Mouse (Mus musculus): ENCODE measurements around the gene Mrpl44. TPM values are rescaled to one million over a fixed set of nuclear protein-coding genes. Genes with fewer than 3 reads are reported as not detected.

The Mrpl44 gene
- polyA plus RNA-seq, 1 experiment, result 7.4 TPM

DNA sequence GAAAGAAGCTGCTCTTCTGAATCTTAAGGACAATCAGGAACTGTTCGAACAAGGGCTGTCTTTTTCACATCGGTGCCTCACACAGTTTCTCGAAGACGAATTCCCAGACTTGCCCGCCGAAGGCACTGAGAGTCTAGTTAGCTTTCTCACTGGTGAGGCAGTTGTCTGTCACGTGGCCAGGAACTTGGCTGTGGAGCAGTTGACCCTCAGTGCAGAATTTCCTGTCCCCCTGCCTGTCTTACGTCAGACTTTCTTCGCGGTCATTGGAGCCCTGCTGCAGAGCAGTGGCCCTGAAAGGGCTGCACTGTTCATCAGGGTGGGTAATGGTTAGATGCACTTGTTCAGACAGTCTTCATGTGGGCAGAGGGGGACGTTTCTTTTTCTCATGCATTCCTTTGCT is 2.2 kb downstream of the Mrpl44 start:
- no peak for DNase-seq (ENCODE audit: low read depth in 1 of 2, low spot score in 2 of 2)
- H3K36me3 ChIP-seq (ENCODE audit: control insufficient read depth, insufficient read depth, low read length), result peaks cover 31% of the 10 kb centered on the region
- H3K4me1 ChIP-seq (ENCODE audit: control insufficient read depth, insufficient read depth, insufficient read length), result peaks cover 2% of the 10 kb centered on the region; the same call in 1 of the 2 replicates
- no peak overlapping the region for H3K4me3 ChIP-seq (ENCODE audit: extremely low read depth, insufficient read depth, insufficient read length)
- H3K27ac ChIP-seq (ENCODE audit: insufficient read depth, low read length), result no peak overlapping the region
- TF ChIP-seq POLR2A (IDR thresholded peaks at IDR 0.05; ENCODE audit: low read depth, low read length) (no peak), CTCF (IDR thresholded peaks at IDR 0.05; ENCODE audit: extremely low read depth, insufficient read depth, insufficient read length, insufficient replicate concordance) (no peak)
- H3K27me3 ChIP-seq (ENCODE audit: control insufficient read depth, insufficient read depth, low read length), result no peaks in the 10 kb centered on the region
- 85% methylated on average over 11 of the region's 11 CpGs for WGBS

DNA sequence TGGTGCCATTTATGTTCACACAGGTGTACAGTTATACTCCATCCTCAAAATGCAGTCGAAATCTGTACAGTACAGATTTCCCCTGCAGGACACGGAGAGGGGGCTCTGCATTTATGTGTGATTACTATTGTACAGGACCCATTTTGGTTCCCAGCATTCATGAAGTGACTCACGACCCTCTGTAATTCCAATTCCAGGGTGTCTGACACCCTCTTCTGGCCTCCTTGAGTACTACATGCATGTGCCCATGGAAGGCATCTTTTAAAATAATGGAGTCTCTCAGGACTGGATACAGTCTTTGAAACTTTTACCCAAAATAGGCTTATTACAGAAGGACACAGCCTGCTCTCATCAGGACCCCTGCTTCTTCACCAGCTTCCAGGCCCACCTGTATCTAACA is 6.6 kb downstream of the Mrpl44 start:
- DNase-seq (ENCODE audit: low read depth in 1 of 2, low spot score in 2 of 2), result no peak
- Histone ChIP-seq H3K36me3 (ENCODE audit: control insufficient read depth, insufficient read depth, low read length) (peaks cover 33% of the 10 kb centered on the region), H3K27me3 (ENCODE audit: control insufficient read depth, insufficient read depth, low read length) (no peaks in the 10 kb centered on the region), H3K4me1 (ENCODE audit: control insufficient read depth, insufficient read depth, insufficient read length) (no peaks in the 10 kb centered on the region), H3K27ac (ENCODE audit: insufficient read depth, low read length) (no peak overlapping the region), H3K4me3 (ENCODE audit: extremely low read depth, insufficient read depth, insufficient read length) (no peak overlapping the region)
- TF ChIP-seq POLR2A (IDR thresholded peaks at IDR 0.05; ENCODE audit: low read depth, low read length) (no peak), CTCF (IDR thresholded peaks at IDR 0.05; ENCODE audit: extremely low read depth, insufficient read depth, insufficient read length, insufficient replicate concordance) (peak; percentile 19; the same call in 1 of the 2 replicates)
- WGBS, result 93% methylated on average over 3 of the region's 3 CpGs

DNA sequence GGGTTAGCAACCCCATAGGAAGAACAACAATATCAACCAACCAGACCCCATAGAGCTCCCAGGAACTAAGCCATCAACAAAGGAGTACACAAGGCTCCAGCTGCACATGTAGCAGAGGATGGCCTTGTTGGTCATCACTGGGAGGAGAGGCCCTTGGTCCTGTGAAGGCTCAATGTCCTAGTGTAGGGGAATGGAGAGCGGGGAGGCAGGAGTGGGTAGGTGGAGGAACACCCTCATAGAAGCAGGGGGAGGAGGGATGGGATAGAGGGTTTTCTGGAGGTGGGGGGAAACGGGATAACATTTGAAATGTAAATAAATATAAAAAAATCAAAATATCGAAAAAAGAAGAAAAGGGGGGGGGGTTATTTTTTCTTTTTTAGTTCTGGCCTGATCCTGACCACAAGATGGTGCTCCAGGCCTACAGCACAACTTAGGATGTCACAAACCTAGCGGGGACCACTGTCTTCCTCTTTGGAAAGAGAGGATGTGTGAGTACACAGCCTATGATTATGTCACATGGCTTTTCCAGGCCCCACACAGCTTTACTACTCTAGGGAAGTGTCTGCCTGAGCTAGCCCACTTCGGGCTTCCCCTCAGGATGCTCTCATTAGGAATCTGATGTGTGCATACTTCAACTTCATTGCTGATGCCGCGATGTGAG is 10.6 kb downstream of the Mrpl44 start:
- WGBS, result 68% methylated on average over 7 of the region's 7 CpGs
- Histone ChIP-seq H3K27me3 (ENCODE audit: control insufficient read depth, insufficient read depth, low read length) (no peaks in the 10 kb centered on the region), H3K27ac (ENCODE audit: insufficient read depth, low read length) (no peak overlapping the region), H3K36me3 (ENCODE audit: control insufficient read depth, insufficient read depth, low read length) (peaks cover 14% of the 10 kb centered on the region), H3K4me3 (ENCODE audit: extremely low read depth, insufficient read depth, insufficient read length) (no peak overlapping the region), H3K4me1 (ENCODE audit: control insufficient read depth, insufficient read depth, insufficient read length) (no peaks in the 10 kb centered on the region)
- TF ChIP-seq POLR2A (IDR thresholded peaks at IDR 0.05; ENCODE audit: low read depth, low read length), result no peak
- peak; percentile 24; the same call in 1 of the 2 replicates for TF ChIP-seq CTCF (IDR thresholded peaks at IDR 0.05; ENCODE audit: extremely low read depth, insufficient read depth, insufficient read length, insufficient replicate concordance)
- no peak for DNase-seq (ENCODE audit: low read depth in 1 of 2, low spot score in 2 of 2)

DNA sequence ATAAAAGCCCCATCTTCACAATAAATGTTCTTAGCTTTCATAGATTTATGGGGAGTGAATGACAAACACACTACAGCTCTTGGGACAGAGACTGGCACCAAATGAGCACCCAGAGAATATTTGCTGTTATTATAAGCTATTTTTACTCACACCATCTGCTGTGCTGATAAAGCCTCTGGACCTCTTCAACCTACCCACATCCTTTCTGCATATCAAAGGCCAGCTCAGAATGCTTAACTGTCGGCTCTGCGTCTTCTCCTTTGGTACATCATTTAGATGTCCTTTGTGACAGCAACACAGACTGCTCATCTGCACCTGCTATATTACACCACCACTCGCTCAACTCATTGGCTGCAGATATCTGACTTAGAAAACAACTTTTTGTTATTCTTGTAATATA is 21.3 kb downstream of the Mrpl44 start:
- TF ChIP-seq CTCF (IDR thresholded peaks at IDR 0.05; ENCODE audit: extremely low read depth, insufficient read depth, insufficient read length, insufficient replicate concordance) (no peak), POLR2A (IDR thresholded peaks at IDR 0.05; ENCODE audit: low read depth, low read length) (no peak)

DNA sequence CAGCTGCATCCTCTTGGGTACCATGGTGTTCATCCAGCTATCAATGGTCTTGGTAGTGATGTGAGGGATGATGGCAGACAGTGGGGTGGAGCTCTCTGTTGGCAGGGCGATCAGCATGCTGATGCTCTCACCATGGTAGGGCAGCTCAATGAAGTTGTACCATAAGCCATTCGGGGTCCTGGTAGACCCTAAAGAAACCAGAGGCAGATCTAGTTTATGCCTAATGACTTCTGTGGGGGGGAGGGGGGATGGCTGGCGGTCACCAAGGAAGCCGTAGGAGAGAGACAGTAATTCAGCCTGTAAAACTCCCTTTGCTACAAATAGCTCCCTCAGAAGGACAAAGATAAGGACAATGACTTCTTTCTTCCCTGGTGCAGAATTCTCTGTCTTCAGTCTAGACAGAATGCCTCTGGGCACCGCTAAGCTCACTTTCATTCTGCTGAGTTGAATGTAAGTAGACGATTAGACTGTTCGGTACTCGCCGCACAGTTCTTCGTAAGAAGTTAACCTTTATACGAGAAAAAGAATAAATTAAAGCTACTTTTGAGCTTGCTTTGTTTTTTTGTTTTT is 27.1 kb downstream of the Mrpl44 start:
- H3K4me3 ChIP-seq (ENCODE audit: extremely low read depth, insufficient read depth, insufficient read length), result no peak overlapping the region
- WGBS, result 89% methylated on average over 11 of the region's 11 CpGs
- H3K27ac ChIP-seq (ENCODE audit: insufficient read depth, low read length), result no peak overlapping the region
- no peaks in the 10 kb centered on the region for H3K4me1 ChIP-seq (ENCODE audit: control insufficient read depth, insufficient read depth, insufficient read length)
- no peaks in the 10 kb centered on the region for H3K36me3 ChIP-seq (ENCODE audit: control insufficient read depth, insufficient read depth, low read length)
- DNase-seq (ENCODE audit: low read depth in 1 of 2, low spot score in 2 of 2), result no peak
- no peaks in the 10 kb centered on the region for H3K27me3 ChIP-seq (ENCODE audit: control insufficient read depth, insufficient read depth, low read length)
- TF ChIP-seq CTCF (IDR thresholded peaks at IDR 0.05; ENCODE audit: extremely low read depth, insufficient read depth, insufficient read length, insufficient replicate concordance) (no peak), POLR2A (IDR thresholded peaks at IDR 0.05; ENCODE audit: low read depth, low read length) (no peak)

More for the DNA sequence above, 21.3 kb downstream of the Mrpl44 start:
- H3K4me3 ChIP-seq (ENCODE audit: extremely low read depth, insufficient read depth, insufficient read length), result no peak overlapping the region
- WGBS, result 45% methylated on average over 3 of the region's 3 CpGs
- no peaks in the 10 kb centered on the region for H3K27me3 ChIP-seq (ENCODE audit: control insufficient read depth, insufficient read depth, low read length)
- H3K36me3 ChIP-seq (ENCODE audit: control insufficient read depth, insufficient read depth, low read length), result no peaks in the 10 kb centered on the region
- H3K4me1 ChIP-seq (ENCODE audit: control insufficient read depth, insufficient read depth, insufficient read length), result no peaks in the 10 kb centered on the region
- no peak overlapping the region for H3K27ac ChIP-seq (ENCODE audit: insufficient read depth, low read length)
- no peak for DNase-seq (ENCODE audit: low read depth in 1 of 2, low spot score in 2 of 2)

DNA sequence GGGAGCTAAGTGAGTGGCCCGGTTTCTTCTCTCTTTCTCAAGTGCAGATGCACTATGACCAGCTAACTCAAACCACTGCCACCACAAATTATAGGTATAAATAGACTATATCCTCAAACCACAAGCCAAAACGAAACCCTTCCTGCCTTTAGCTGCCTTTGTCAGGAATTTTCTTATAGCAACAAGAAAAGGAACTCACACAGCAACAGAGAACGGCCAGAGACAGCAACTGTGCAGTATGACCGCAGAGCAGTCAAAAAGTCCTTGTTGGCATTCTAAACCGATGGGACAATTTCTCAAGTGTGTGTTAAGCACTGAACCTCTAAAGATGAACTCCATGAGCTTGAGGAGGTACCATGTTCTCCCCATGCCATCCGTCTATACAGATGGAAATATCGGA is 27.8 kb downstream of the Mrpl44 start:
- no peak overlapping the region for H3K4me3 ChIP-seq (ENCODE audit: extremely low read depth, insufficient read depth, insufficient read length)
- H3K27me3 ChIP-seq (ENCODE audit: control insufficient read depth, insufficient read depth, low read length), result no peaks in the 10 kb centered on the region
- H3K36me3 ChIP-seq (ENCODE audit: control insufficient read depth, insufficient read depth, low read length), result no peaks in the 10 kb centered on the region

DNA sequence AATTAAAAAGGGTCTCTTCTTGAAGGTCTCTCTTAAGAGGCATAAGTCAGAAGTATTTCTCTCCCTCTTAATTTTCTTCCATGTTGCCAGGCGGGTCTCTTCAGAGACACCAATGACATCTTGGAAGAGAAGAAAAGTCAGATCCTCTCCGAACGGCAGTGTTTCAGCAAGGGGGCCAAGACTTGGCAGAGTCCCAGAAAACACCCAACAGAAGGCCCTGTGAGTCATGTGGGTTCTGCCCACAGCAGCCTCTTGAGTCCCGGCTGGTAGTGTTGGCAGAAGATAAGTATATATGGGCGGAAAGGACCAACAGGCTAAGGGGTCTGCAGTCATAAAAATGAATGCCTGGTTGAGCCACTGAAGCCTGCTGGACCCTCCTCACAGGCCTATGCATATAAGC is 31.0 kb downstream of the Mrpl44 start:
- no peak for DNase-seq (ENCODE audit: low read depth in 1 of 2, low spot score in 2 of 2)
- 35% methylated on average over 5 of the region's 5 CpGs for WGBS
- Histone ChIP-seq H3K27me3 (ENCODE audit: control insufficient read depth, insufficient read depth, low read length) (no peaks in the 10 kb centered on the region), H3K27ac (ENCODE audit: insufficient read depth, low read length) (no peak overlapping the region), H3K36me3 (ENCODE audit: control insufficient read depth, insufficient read depth, low read length) (no peaks in the 10 kb centered on the region), H3K4me3 (ENCODE audit: extremely low read depth, insufficient read depth, insufficient read length) (no peak overlapping the region), H3K4me1 (ENCODE audit: control insufficient read depth, insufficient read depth, insufficient read length) (no peaks in the 10 kb centered on the region)
- TF ChIP-seq POLR2A (IDR thresholded peaks at IDR 0.05; ENCODE audit: low read depth, low read length), result no peak
- no peak for TF ChIP-seq CTCF (IDR thresholded peaks at IDR 0.05; ENCODE audit: extremely low read depth, insufficient read depth, insufficient read length, insufficient replicate concordance)

More for the DNA sequence above, 27.8 kb downstream of the Mrpl44 start:
- no peaks in the 10 kb centered on the region for H3K4me1 ChIP-seq (ENCODE audit: control insufficient read depth, insufficient read depth, insufficient read length)
- WGBS, result 42% methylated on average over 7 of the region's 7 CpGs
- H3K27ac ChIP-seq (ENCODE audit: insufficient read depth, low read length), result no peak overlapping the region
- no peak for DNase-seq (ENCODE audit: low read depth in 1 of 2, low spot score in 2 of 2)
- TF ChIP-seq POLR2A (IDR thresholded peaks at IDR 0.05; ENCODE audit: low read depth, low read length) (no peak), CTCF (IDR thresholded peaks at IDR 0.05; ENCODE audit: extremely low read depth, insufficient read depth, insufficient read length, insufficient replicate concordance) (no peak)
